Mouse (Mus musculus): ENCODE data around the gene Ttc26. TPM values are rescaled to one million over a fixed set of nuclear protein-coding genes. Genes with fewer than 3 reads are reported as not detected.

Ttc26 gene
- polyA plus RNA-seq, 1 experiment from 2014 or later, result 11.8 TPM

GRCm38 (mm10) chr6:38343581-38343980 lies 37.7 kb upstream of the Ttc26 start:
- H3K27ac ChIP-seq (replicated peaks; ENCODE audit: low read depth, low read length), result no peak overlapping the region
- H3K4me2 ChIP-seq (ENCODE audit: low read depth, low read length), result no peak overlapping the region
- H3K4me1 ChIP-seq (ENCODE audit: control insufficient read depth, insufficient read depth, low read length), result no peaks in the 10 kb centered on the region
- no peak for ATAC-seq (replicated peaks; ENCODE audit: insufficient number of reproducible peaks, low FRiP score, low TSS enrichment, low read depth)
- H3K36me3 ChIP-seq (replicated peaks; ENCODE audit: control insufficient read depth, insufficient read depth, low read depth, low read length), result no peaks in the 10 kb centered on the region
- no peak overlapping the region for H3K4me3 ChIP-seq (ENCODE audit: low read depth, low read length)
- WGBS, result 54% methylated on average over 3 of the region's 3 CpGs
- H3K27me3 ChIP-seq (ENCODE audit: control insufficient read depth, insufficient read depth, low read length), result no peaks in the 10 kb centered on the region; the same call in 1 of the 2 replicates
- no peaks in the 10 kb centered on the region for H3K9me3 ChIP-seq (replicated peaks; ENCODE audit: control insufficient read depth, low read length)
- no peak overlapping the region for H3K9ac ChIP-seq (replicated peaks; ENCODE audit: low read length)
- no peak for DNase-seq (ENCODE audit: low spot score)

DNA sequence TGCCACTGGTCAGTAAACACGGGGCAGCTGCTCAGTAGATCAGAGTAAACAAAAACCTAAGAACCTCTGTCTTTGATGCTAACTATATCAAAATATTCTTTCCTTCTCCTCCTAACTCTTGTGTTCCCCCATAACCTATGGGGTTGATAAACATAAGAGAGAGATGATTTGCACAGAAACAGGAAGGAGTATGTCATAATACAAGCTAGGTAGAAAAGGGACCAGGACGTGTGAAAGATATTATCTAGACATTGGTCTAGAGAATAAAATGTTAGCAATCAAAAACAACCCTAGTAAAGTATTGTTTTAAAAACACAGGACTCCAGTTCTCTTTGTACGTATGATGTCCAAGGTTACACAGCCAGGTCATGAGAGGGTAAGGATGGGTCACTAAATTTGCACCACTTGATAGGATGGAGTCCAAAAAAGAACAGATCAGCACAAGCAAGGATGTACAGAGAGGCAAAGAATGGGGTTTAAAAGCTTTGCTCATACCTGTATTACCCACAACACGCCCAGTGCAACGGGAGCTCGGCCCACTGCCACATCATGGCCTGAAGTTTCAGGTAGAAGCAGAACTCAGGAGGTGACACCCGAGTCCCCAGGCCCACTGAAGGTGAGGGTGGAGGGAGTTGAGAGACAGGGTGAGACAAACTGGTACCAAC lies 37.1 kb upstream of the Ttc26 start:
- Histone ChIP-seq H3K36me3 (replicated peaks; ENCODE audit: control insufficient read depth, insufficient read depth, low read depth, low read length) (no peaks in the 10 kb centered on the region), H3K4me3 (ENCODE audit: low read depth, low read length) (no peak overlapping the region), H3K4me2 (ENCODE audit: low read depth, low read length) (no peak overlapping the region), H3K27me3 (ENCODE audit: control insufficient read depth, insufficient read depth, low read length) (no peaks in the 10 kb centered on the region; the same call in 1 of the 2 replicates), H3K4me1 (ENCODE audit: control insufficient read depth, insufficient read depth, low read length) (no peaks in the 10 kb centered on the region), H3K9ac (replicated peaks; ENCODE audit: low read length) (no peak overlapping the region), H3K27ac (replicated peaks; ENCODE audit: low read depth, low read length) (no peak overlapping the region), H3K9me3 (replicated peaks; ENCODE audit: control insufficient read depth, low read length) (no peaks in the 10 kb centered on the region)
- ATAC-seq (replicated peaks; ENCODE audit: insufficient number of reproducible peaks, low FRiP score, low TSS enrichment, low read depth) (no peak), DNase-seq (ENCODE audit: low spot score) (no peak)
- WGBS, result 84% methylated on average over 7 of the region's 7 CpGs

DNA sequence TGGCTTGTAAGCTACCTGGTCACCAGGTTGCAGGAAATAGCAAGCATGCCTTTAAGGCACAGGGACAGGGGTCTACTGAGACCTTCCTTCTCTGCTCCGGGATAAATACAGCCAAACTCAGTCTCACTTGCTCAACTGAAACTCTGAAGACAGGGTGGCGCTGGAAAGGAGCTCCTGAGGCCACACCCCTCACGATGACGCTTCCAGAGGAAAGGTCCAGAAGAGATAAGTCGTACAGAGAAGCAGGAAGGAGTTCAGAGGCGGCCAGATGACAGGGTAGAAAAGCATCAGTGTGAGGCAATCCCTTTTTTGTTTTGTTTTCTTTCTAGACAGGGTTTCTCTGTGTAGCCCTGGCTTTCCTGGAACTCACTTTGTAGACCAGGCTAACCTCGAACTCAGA lies 35.5 kb upstream of the Ttc26 start:
- Histone ChIP-seq H3K4me3 (ENCODE audit: low read depth, low read length) (no peak overlapping the region), H3K36me3 (replicated peaks; ENCODE audit: control insufficient read depth, insufficient read depth, low read depth, low read length) (no peaks in the 10 kb centered on the region), H3K9me3 (replicated peaks; ENCODE audit: control insufficient read depth, low read length) (no peaks in the 10 kb centered on the region), H3K4me2 (ENCODE audit: low read depth, low read length) (no peak overlapping the region), H3K27me3 (ENCODE audit: control insufficient read depth, insufficient read depth, low read length) (no peaks in the 10 kb centered on the region), H3K27ac (replicated peaks; ENCODE audit: low read depth, low read length) (no peak overlapping the region), H3K4me1 (ENCODE audit: control insufficient read depth, insufficient read depth, low read length) (no peaks in the 10 kb centered on the region), H3K9ac (replicated peaks; ENCODE audit: low read length) (no peak overlapping the region)
- DNase-seq (ENCODE audit: low spot score), result no peak
- WGBS, result 55% methylated on average over 7 of the region's 7 CpGs
- ATAC-seq (replicated peaks; ENCODE audit: insufficient number of reproducible peaks, low FRiP score, low TSS enrichment, low read depth), result no peak

GRCm38 (mm10) chr6:38347875-38348274 lies 33.4 kb upstream of the Ttc26 start:
- DNase-seq (ENCODE audit: low spot score) (no peak), ATAC-seq (replicated peaks; ENCODE audit: insufficient number of reproducible peaks, low FRiP score, low TSS enrichment, low read depth) (no peak)
- H3K9me3 ChIP-seq (replicated peaks; ENCODE audit: control insufficient read depth, low read length), result no peaks in the 10 kb centered on the region
- H3K27ac ChIP-seq (replicated peaks; ENCODE audit: low read depth, low read length), result no peak overlapping the region
- H3K36me3 ChIP-seq (replicated peaks; ENCODE audit: control insufficient read depth, insufficient read depth, low read depth, low read length), result no peaks in the 10 kb centered on the region
- WGBS, result 76% methylated on average over 5 of the region's 5 CpGs
- no peaks in the 10 kb centered on the region for H3K4me1 ChIP-seq (ENCODE audit: control insufficient read depth, insufficient read depth, low read length)
- no peak overlapping the region for H3K4me3 ChIP-seq (ENCODE audit: low read depth, low read length)
- H3K4me2 ChIP-seq (ENCODE audit: low read depth, low read length), result no peak overlapping the region
- H3K9ac ChIP-seq (replicated peaks; ENCODE audit: low read length), result no peak overlapping the region
- H3K27me3 ChIP-seq (ENCODE audit: control insufficient read depth, insufficient read depth, low read length), result peaks cover 13% of the 10 kb centered on the region

GRCm38 (mm10) chr6:38348811-38349453 lies 32.3 kb upstream of the Ttc26 start:
- ATAC-seq (replicated peaks; ENCODE audit: insufficient number of reproducible peaks, low FRiP score, low TSS enrichment, low read depth), result no peak
- WGBS, result 92% methylated on average over 6 of the region's 6 CpGs
- no peak overlapping the region for H3K9ac ChIP-seq (replicated peaks; ENCODE audit: low read length)
- no peaks in the 10 kb centered on the region for H3K9me3 ChIP-seq (replicated peaks; ENCODE audit: control insufficient read depth, low read length)
- H3K4me3 ChIP-seq (ENCODE audit: low read depth, low read length), result no peak overlapping the region
- H3K36me3 ChIP-seq (replicated peaks; ENCODE audit: control insufficient read depth, insufficient read depth, low read depth, low read length), result no peaks in the 10 kb centered on the region
- DNase-seq (ENCODE audit: low spot score), result no peak
- no peak overlapping the region for H3K27ac ChIP-seq (replicated peaks; ENCODE audit: low read depth, low read length)
- H3K27me3 ChIP-seq (ENCODE audit: control insufficient read depth, insufficient read depth, low read length), result peaks cover 21% of the 10 kb centered on the region
- no peaks in the 10 kb centered on the region; the same call in 1 of the 2 replicates for H3K4me1 ChIP-seq (ENCODE audit: control insufficient read depth, insufficient read depth, low read length)
- no peak overlapping the region for H3K4me2 ChIP-seq (ENCODE audit: low read depth, low read length)

GRCm38 (mm10) chr6:38349806-38350205 lies 31.5 kb upstream of the Ttc26 start:
- no peak overlapping the region for H3K4me2 ChIP-seq (ENCODE audit: low read depth, low read length)
- no peaks in the 10 kb centered on the region; the same call in 1 of the 2 replicates for H3K4me1 ChIP-seq (ENCODE audit: control insufficient read depth, insufficient read depth, low read length)
- no peak for ATAC-seq (replicated peaks; ENCODE audit: insufficient number of reproducible peaks, low FRiP score, low TSS enrichment, low read depth)
- H3K27me3 ChIP-seq (ENCODE audit: control insufficient read depth, insufficient read depth, low read length), result peaks cover 30% of the 10 kb centered on the region
- DNase-seq (ENCODE audit: low spot score), result no peak
- H3K27ac ChIP-seq (replicated peaks; ENCODE audit: low read depth, low read length), result no peak overlapping the region
- H3K36me3 ChIP-seq (replicated peaks; ENCODE audit: control insufficient read depth, insufficient read depth, low read depth, low read length), result no peaks in the 10 kb centered on the region
- no peaks in the 10 kb centered on the region for H3K9me3 ChIP-seq (replicated peaks; ENCODE audit: control insufficient read depth, low read length)
- 68% methylated on average over 9 of the region's 9 CpGs for WGBS
- H3K4me3 ChIP-seq (ENCODE audit: low read depth, low read length), result no peak overlapping the region
- H3K9ac ChIP-seq (replicated peaks; ENCODE audit: low read length), result no peak overlapping the region

- Histone ChIP-seq H3K27me3 (ENCODE audit: control insufficient read depth, insufficient read depth, low read length) (peaks cover 40% of the 10 kb centered on the region), H3K9me3 (replicated peaks; ENCODE audit: control insufficient read depth, low read length) (no peaks in the 10 kb centered on the region), H3K27ac (replicated peaks; ENCODE audit: low read depth, low read length) (no peak overlapping the region), H3K4me1 (ENCODE audit: control insufficient read depth, insufficient read depth, low read length) (no peaks in the 10 kb centered on the region; the same call in 1 of the 2 replicates), H3K36me3 (replicated peaks; ENCODE audit: control insufficient read depth, insufficient read depth, low read depth, low read length) (no peaks in the 10 kb centered on the region), H3K4me2 (ENCODE audit: low read depth, low read length) (no peak overlapping the region), H3K4me3 (ENCODE audit: low read depth, low read length) (no peak overlapping the region), H3K9ac (replicated peaks; ENCODE audit: low read length) (no peak overlapping the region)
- ATAC-seq (replicated peaks; ENCODE audit: insufficient number of reproducible peaks, low FRiP score, low TSS enrichment, low read depth) (no peak), DNase-seq (ENCODE audit: low spot score) (no peak)
- 52% methylated on average over 4 of the region's 4 CpGs for WGBS
Measured at GRCm38 (mm10) chr6:38351930-38352329, 29.3 kb upstream of the Ttc26 start.

DNA sequence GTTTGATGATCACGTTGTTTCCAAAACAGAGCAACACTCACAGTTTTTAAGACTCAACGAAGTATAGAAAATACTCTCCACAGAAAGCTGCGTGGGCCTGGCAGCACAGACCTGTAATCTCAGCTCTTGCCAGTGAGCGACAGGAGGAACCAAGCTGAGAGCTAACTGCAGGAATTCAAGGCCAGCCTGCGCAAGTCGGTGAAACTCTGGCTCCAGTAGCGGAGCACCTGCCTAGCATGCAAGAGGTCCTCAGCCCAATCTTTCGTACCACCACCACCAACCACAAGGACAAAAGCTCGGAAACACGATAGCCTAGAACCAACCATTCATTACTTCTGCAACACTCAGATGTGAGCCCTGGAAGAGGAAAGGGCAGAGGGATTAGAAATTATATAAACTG lies 28.8 kb upstream of the Ttc26 start:
- H3K36me3 ChIP-seq (replicated peaks; ENCODE audit: control insufficient read depth, insufficient read depth, low read depth, low read length), result no peaks in the 10 kb centered on the region
- no peak overlapping the region for H3K4me2 ChIP-seq (ENCODE audit: low read depth, low read length)
- 11% methylated on average over 10 of the region's 10 CpGs for WGBS
- H3K27ac ChIP-seq (replicated peaks; ENCODE audit: low read depth, low read length), result no peak overlapping the region
- H3K4me1 ChIP-seq (ENCODE audit: control insufficient read depth, insufficient read depth, low read length), result no peaks in the 10 kb centered on the region; the same call in 1 of the 2 replicates
- no peak overlapping the region for H3K9ac ChIP-seq (replicated peaks; ENCODE audit: low read length)
- DNase-seq (ENCODE audit: low spot score) (peak; percentile 27), ATAC-seq (replicated peaks; ENCODE audit: insufficient number of reproducible peaks, low FRiP score, low TSS enrichment, low read depth) (no peak)
- H3K4me3 ChIP-seq (ENCODE audit: low read depth, low read length), result no peak overlapping the region
- peaks cover 41% of the 10 kb centered on the region for H3K27me3 ChIP-seq (ENCODE audit: control insufficient read depth, insufficient read depth, low read length)
- no peaks in the 10 kb centered on the region for H3K9me3 ChIP-seq (replicated peaks; ENCODE audit: control insufficient read depth, low read length)

Data from embryonic facial prominence, embryonic 11.5 days (tissue).